Mouse (Mus musculus) limb, embryonic 13.5 days (tissue): Measurements from ENCODE around the gene Rdh9. TPM values are rescaled to one million over a fixed set of nuclear protein-coding genes. Genes with fewer than 3 reads are reported as not detected.

ENCODE experiments used
- ATAC-seq: fragments of 200-750 bp; cut with Nextera tagmentation; 2 replicates; pipeline ENCODE4 v1.8.0; 2017; ENCODE audit warnings: low read depth, moderate number of reproducible peaks, moderate TSS enrichment; ENCODE audit not compliant: low FRiP score
- H3K27ac ChIP-seq: fragments of 300-500 bp; sonication (generic); 2 replicates; pipeline ENCODE4 v1.5.1; 2015; ENCODE audit warnings: inconsistent platforms, mild to moderate bottlenecking, moderate library complexity
- H3K27me3 ChIP-seq: fragments of 300-500 bp; sonication (generic); 2 replicates; pipeline ENCODE4 v1.6.1; 2015; ENCODE audit warnings: mild to moderate bottlenecking, inconsistent platforms
- H3K36me3 ChIP-seq: fragments of 300-500 bp; sonication (generic); 2 replicates; pipeline ENCODE4 v1.6.1; 2015; ENCODE audit warnings: inconsistent platforms, mild to moderate bottlenecking, moderate library complexity
- H3K4me1 ChIP-seq: fragments of 300-500 bp; sonication (generic); 2 replicates; pipeline ENCODE4 v1.6.1; 2015; ENCODE audit warnings: inconsistent platforms
- H3K4me2 ChIP-seq: fragments of 300-500 bp; sonication (generic); replicated peaks from 2 replicates; pipeline ENCODE4 v1.6.1; 2015; ENCODE audit warnings: inconsistent platforms, mild to moderate bottlenecking, moderate library complexity
- H3K4me3 ChIP-seq: fragments of 300-500 bp; sonication (generic); 2 replicates; pipeline ENCODE4 v1.5.1; 2015; ENCODE audit warnings: moderate library complexity, mild to moderate bottlenecking, inconsistent platforms
- H3K9ac ChIP-seq: fragments of 300-500 bp; sonication (generic); 2 replicates; pipeline ENCODE4 v1.6.1; 2015; ENCODE audit warnings: mild to moderate bottlenecking, inconsistent platforms
- H3K9me3 ChIP-seq: fragments of 300-500 bp; sonication (generic); 2 replicates; pipeline ENCODE4 v1.6.1; 2016; ENCODE audit warnings: inconsistent platforms
- WGBS: fragments of 180-500 bp; shearing (Covaris S2); methylation state at CpG from one replicate; pipeline ENCODE4 v1.1.7; 2015; 5-methylcytosine and 5-hydroxymethylcytosine counted together
- polyA plus RNA-seq: library from polyadenylated mRNA; unstranded; fragments of >200 nt; fragmentation: Nextera tagmentation; extraction: Ambion mirVana; gene quantifications from 2 replicates; pipeline ENCODE4 v1.2.1, GENCODE M21; 2015

Rdh9 gene
- polyA plus RNA-seq = 0.18 and 0.27 TPM in 2 replicates

GRCm38 (mm10) chr10:127776011-127776410 is at the start of gene Rdh9:
Gene Rdh9 (plus strand): TSS chr10:127776386.
- H3K36me3 ChIP-seq = no peaks in the 10 kb centered on the region
- H3K27ac ChIP-seq = no peak within 1 kb of the TSS
- no peaks in the 10 kb centered on the region for H3K9me3 ChIP-seq
- no peaks in the 10 kb centered on the region for H3K27me3 ChIP-seq
- H3K4me1 ChIP-seq = no peaks in the 10 kb centered on the region
- no peak for ATAC-seq
- no peak within 1 kb of the TSS for H3K4me2 ChIP-seq
- 74% methylated on average over 2 of the region's 2 CpGs for WGBS
- no peak within 1 kb of the TSS for H3K4me3 ChIP-seq
- no peak within 1 kb of the TSS for H3K9ac ChIP-seq

GRCm38 (mm10) chr10:127728437-127728836 is 47.7 kb upstream of the Rdh9 start:
- Histone ChIP-seq H3K36me3 (no peaks in the 10 kb centered on the region), H3K4me1 (peaks cover 2% of the 10 kb centered on the region; the same call in 1 of the 2 replicates), H3K27me3 (peaks cover 12% of the 10 kb centered on the region), H3K9ac (no peak overlapping the region), H3K4me2 (no peak overlapping the region), H3K27ac (no peak overlapping the region), H3K9me3 (no peaks in the 10 kb centered on the region), H3K4me3 (no peak overlapping the region)
- WGBS = 71% methylated on average over 8 of the region's 8 CpGs
- no peak for ATAC-seq

GRCm38 (mm10) chr10:127730285-127730932 is 45.8 kb upstream of the Rdh9 start:
- Histone ChIP-seq H3K9ac (no peak overlapping the region), H3K27me3 (peaks cover 12% of the 10 kb centered on the region), H3K27ac (no peak overlapping the region), H3K4me1 (peaks cover 2% of the 10 kb centered on the region; the same call in 1 of the 2 replicates), H3K36me3 (no peaks in the 10 kb centered on the region), H3K9me3 (no peaks in the 10 kb centered on the region), H3K4me2 (no peak overlapping the region), H3K4me3 (no peak overlapping the region)
- ATAC-seq = no peak
- 64% methylated on average over 11 of the region's 11 CpGs for WGBS

GRCm38 (mm10) chr10:127730933-127731310 is 45.3 kb upstream of the Rdh9 start:
- Histone ChIP-seq H3K27me3 (peaks cover 9% of the 10 kb centered on the region), H3K4me1 (peaks cover 2% of the 10 kb centered on the region; the same call in 1 of the 2 replicates), H3K4me3 (no peak overlapping the region), H3K4me2 (no peak overlapping the region), H3K9ac (no peak overlapping the region), H3K36me3 (no peaks in the 10 kb centered on the region), H3K27ac (no peak overlapping the region), H3K9me3 (no peaks in the 10 kb centered on the region)
- ATAC-seq = no peak
- 36% methylated on average over 9 of the region's 9 CpGs for WGBS

- H3K27me3 ChIP-seq = peaks cover 9% of the 10 kb centered on the region
- ATAC-seq = no peak
- H3K9me3 ChIP-seq = no peaks in the 10 kb centered on the region
- H3K4me1 ChIP-seq = peaks cover 2% of the 10 kb centered on the region; the same call in 1 of the 2 replicates
- H3K36me3 ChIP-seq = no peaks in the 10 kb centered on the region
- 22% methylated on average over 5 of the region's 5 CpGs for WGBS
- no peak overlapping the region for H3K27ac ChIP-seq
- no peak overlapping the region for H3K4me2 ChIP-seq
- H3K4me3 ChIP-seq = no peak overlapping the region
- H3K9ac ChIP-seq = no peak overlapping the region
Observed at GRCm38 (mm10) chr10:127731397-127731796, 44.8 kb upstream of the Rdh9 start.

GRCm38 (mm10) chr10:127734434-127734833 is 41.8 kb upstream of the Rdh9 start:
- H3K9ac ChIP-seq = no peak overlapping the region
- peak; percentile 29; the same call in 1 of the 2 replicates for ATAC-seq
- H3K4me1 ChIP-seq = peaks cover 6% of the 10 kb centered on the region; the same call in 1 of the 2 replicates
- H3K36me3 ChIP-seq = no peaks in the 10 kb centered on the region
- WGBS = 45% methylated on average over 5 of the region's 5 CpGs
- H3K9me3 ChIP-seq = no peaks in the 10 kb centered on the region
- no peaks in the 10 kb centered on the region; the same call in 1 of the 2 replicates for H3K27me3 ChIP-seq
- no peak overlapping the region for H3K27ac ChIP-seq
- no peak overlapping the region for H3K4me2 ChIP-seq
- H3K4me3 ChIP-seq = no peak overlapping the region

GRCm38 (mm10) chr10:127736266-127736665 is 39.9 kb upstream of the Rdh9 start:
- peaks cover 15% of the 10 kb centered on the region for H3K4me1 ChIP-seq
- H3K27me3 ChIP-seq = no peaks in the 10 kb centered on the region; the same call in 1 of the 2 replicates
- H3K4me2 ChIP-seq = no peak overlapping the region
- H3K9me3 ChIP-seq = no peaks in the 10 kb centered on the region
- H3K9ac ChIP-seq = no peak overlapping the region
- H3K36me3 ChIP-seq = peaks cover 2% of the 10 kb centered on the region
- no peak overlapping the region for H3K4me3 ChIP-seq
- H3K27ac ChIP-seq = no peak overlapping the region
- 74% methylated on average over 2 of the region's 2 CpGs for WGBS
- ATAC-seq = no peak

GRCm38 (mm10) chr10:127736916-127737315 is 39.3 kb upstream of the Rdh9 start:
- no peak overlapping the region for H3K4me2 ChIP-seq
- ATAC-seq = no peak
- no peaks in the 10 kb centered on the region for H3K9me3 ChIP-seq
- no peak overlapping the region for H3K27ac ChIP-seq
- H3K36me3 ChIP-seq = peaks cover 9% of the 10 kb centered on the region
- H3K27me3 ChIP-seq = no peaks in the 10 kb centered on the region
- H3K4me1 ChIP-seq = peaks cover 15% of the 10 kb centered on the region
- 74% methylated on average over 4 of the region's 4 CpGs for WGBS
- H3K9ac ChIP-seq = no peak overlapping the region
- H3K4me3 ChIP-seq = no peak overlapping the region

- no peak overlapping the region for H3K27ac ChIP-seq
- WGBS = 23% methylated on average over 2 of the region's 2 CpGs
- no peaks in the 10 kb centered on the region for H3K27me3 ChIP-seq
- H3K4me3 ChIP-seq = no peak overlapping the region
- no peak overlapping the region for H3K4me2 ChIP-seq
- H3K36me3 ChIP-seq = peaks cover 15% of the 10 kb centered on the region
- no peaks in the 10 kb centered on the region for H3K9me3 ChIP-seq
- H3K9ac ChIP-seq = no peak overlapping the region
- peaks cover 15% of the 10 kb centered on the region for H3K4me1 ChIP-seq
- no peak for ATAC-seq
Observed at GRCm38 (mm10) chr10:127737552-127737951, 38.6 kb upstream of the Rdh9 start.

GRCm38 (mm10) chr10:127738151-127738882 is 37.9 kb upstream of the Rdh9 start:
- ATAC-seq = no peak
- no peaks in the 10 kb centered on the region for H3K27me3 ChIP-seq
- peaks cover 23% of the 10 kb centered on the region for H3K36me3 ChIP-seq
- H3K4me1 ChIP-seq = peaks cover 15% of the 10 kb centered on the region
- H3K9ac ChIP-seq = no peak overlapping the region
- peak overlapping the region; percentile 83 for H3K4me2 ChIP-seq
- no peaks in the 10 kb centered on the region for H3K9me3 ChIP-seq
- no peak overlapping the region for H3K4me3 ChIP-seq
- H3K27ac ChIP-seq = peak overlapping the region; percentile 28; the same call in 1 of the 2 replicates
- 46% methylated on average over 13 of the region's 13 CpGs for WGBS

GRCm38 (mm10) chr10:127739083-127739660 is 37.0 kb upstream of the Rdh9 start, which contains the start of gene Zbtb39:
Gene Zbtb39 (plus strand): TSS chr10:127739538.
- peak within 1 kb of the TSS; percentile 98 for H3K4me3 ChIP-seq
- H3K27ac ChIP-seq = peak within 1 kb of the TSS; percentile 83
- H3K9me3 ChIP-seq = no peaks in the 10 kb centered on the region
- 1% methylated on average over 55 of the region's 61 CpGs for WGBS
- H3K4me2 ChIP-seq = peak within 1 kb of the TSS; percentile 83
- ATAC-seq = peak; percentile 84
- no peaks in the 10 kb centered on the region for H3K27me3 ChIP-seq
- peaks cover 15% of the 10 kb centered on the region for H3K4me1 ChIP-seq
- peaks cover 32% of the 10 kb centered on the region for H3K36me3 ChIP-seq
- peak within 1 kb of the TSS; percentile 99 for H3K9ac ChIP-seq

- H3K9me3 ChIP-seq = no peaks in the 10 kb centered on the region
- H3K36me3 ChIP-seq = peaks cover 37% of the 10 kb centered on the region
- no peaks in the 10 kb centered on the region for H3K27me3 ChIP-seq
- peak overlapping the region; percentile 83 for H3K27ac ChIP-seq
- under 1% methylated on average over 55 of the region's 55 CpGs for WGBS
- peak; percentile 53 for ATAC-seq
- H3K4me3 ChIP-seq = peak overlapping the region; percentile 98
- H3K4me1 ChIP-seq = peaks cover 15% of the 10 kb centered on the region
- peak overlapping the region; percentile 83 for H3K4me2 ChIP-seq
- H3K9ac ChIP-seq = peak overlapping the region; percentile 99
Observed at GRCm38 (mm10) chr10:127739661-127740161, 36.5 kb upstream of the Rdh9 start.
